Mouse (Mus musculus) kidney, adult 2 months (tissue): Measurements from ENCODE around the gene Rpl36al. TPM values are rescaled to one million over a fixed set of nuclear protein-coding genes. Genes with fewer than 3 reads are reported as not detected.

Experiments
- DNase-seq: peaks from one replicate; pipeline ENCODE4 v3.0.0; 2021
- H3K27ac ChIP-seq: fragments of 200-500 bp; 2 replicates; pipeline ENCODE4 v1.5.1; 2012; ENCODE audit warnings: low read depth, low read length, control low read depth, inconsistent platforms; ENCODE audit not compliant: insufficient read depth
- H3K27me3 ChIP-seq: fragments of 200-500 bp; replicated peaks from 2 replicates; pipeline ENCODE4 v1.6.1; 2012; ENCODE audit warnings: mild to moderate bottlenecking, moderate library complexity, low read length, inconsistent platforms; ENCODE audit not compliant: control insufficient read depth, insufficient read depth
- H3K36me3 ChIP-seq: fragments of 200-500 bp; 2 replicates; pipeline ENCODE4 v1.6.1; 2012; ENCODE audit warnings: mild to moderate bottlenecking, moderate library complexity, low read length, inconsistent platforms; ENCODE audit not compliant: control insufficient read depth, insufficient read depth
- H3K4me1 ChIP-seq: fragments of 200-500 bp; 2 replicates; pipeline ENCODE4 v1.6.1; 2011; ENCODE audit warnings: low read length; ENCODE audit not compliant: control insufficient read depth, insufficient read depth
- H3K4me3 ChIP-seq: fragments of 200-500 bp; 2 replicates; pipeline ENCODE4 v1.5.1; 2011; ENCODE audit warnings: mild to moderate bottlenecking, low read depth, low read length, control low read depth; ENCODE audit not compliant: insufficient read depth
- CTCF ChIP-seq: fragments of 200-500 bp; conservative IDR thresholded peaks from 2 replicates; pipeline ENCODE4 v1.5.1; 2011; ENCODE audit warnings: low read depth, mild to moderate bottlenecking, control low read depth, low read length, moderate library complexity, mixed read lengths; ENCODE audit not compliant: insufficient read depth, insufficient read length
- POLR2A ChIP-seq: fragments of 200-500 bp; IDR thresholded peaks from one replicate; pipeline ENCODE4 v1.6.1; 2011; ENCODE audit warnings: low read depth, low read length, control low read depth
- WGBS: fragments of 180-500 bp; shearing (Covaris S2); methylation state at CpG from one replicate; pipeline ENCODE4 v1.1.7; 2018; 5-methylcytosine and 5-hydroxymethylcytosine counted together
- polyA plus RNA-seq: library from polyadenylated mRNA; depleted of rRNA; stranded (reverse); fragments of >200 nt; gene quantifications from 2 replicates; pipeline ENCODE4 v1.2.3, GENCODE M21; 2012

Rpl36al gene
- polyA plus RNA-seq, 1 experiment, result 190 TPM

DNA sequence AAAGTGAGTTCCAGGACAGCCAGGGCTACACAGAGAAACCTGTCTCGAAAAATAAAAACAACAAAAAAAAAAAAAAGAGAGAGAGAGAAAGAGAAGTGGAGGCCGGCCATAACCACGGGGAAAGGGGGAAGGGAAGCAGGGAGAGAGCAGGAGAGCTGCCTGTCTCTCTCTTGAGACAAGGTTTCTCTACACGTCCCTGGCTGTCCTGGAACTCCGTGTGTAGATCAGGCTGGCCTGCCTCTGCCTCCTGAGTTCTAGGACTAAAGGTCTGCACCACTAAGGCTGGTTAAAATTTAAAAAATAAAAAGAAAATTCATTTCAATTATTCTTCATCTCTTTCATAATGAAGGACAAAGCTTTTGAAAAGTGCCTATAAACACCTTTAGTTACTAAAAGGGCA is 7.5 kb upstream of the Rpl36al start:
- no peaks in the 10 kb centered on the region for H3K27me3 ChIP-seq
- 89% methylated on average over 5 of the region's 5 CpGs for WGBS
- no peak overlapping the region for H3K27ac ChIP-seq
- H3K36me3 ChIP-seq, result no peaks in the 10 kb centered on the region
- H3K4me3 ChIP-seq, result no peak overlapping the region
- no peak for TF ChIP-seq CTCF
- no peak for TF ChIP-seq POLR2A
- peaks cover 5% of the 10 kb centered on the region; the same call in 1 of the 2 replicates for H3K4me1 ChIP-seq
- no peak for DNase-seq

DNA sequence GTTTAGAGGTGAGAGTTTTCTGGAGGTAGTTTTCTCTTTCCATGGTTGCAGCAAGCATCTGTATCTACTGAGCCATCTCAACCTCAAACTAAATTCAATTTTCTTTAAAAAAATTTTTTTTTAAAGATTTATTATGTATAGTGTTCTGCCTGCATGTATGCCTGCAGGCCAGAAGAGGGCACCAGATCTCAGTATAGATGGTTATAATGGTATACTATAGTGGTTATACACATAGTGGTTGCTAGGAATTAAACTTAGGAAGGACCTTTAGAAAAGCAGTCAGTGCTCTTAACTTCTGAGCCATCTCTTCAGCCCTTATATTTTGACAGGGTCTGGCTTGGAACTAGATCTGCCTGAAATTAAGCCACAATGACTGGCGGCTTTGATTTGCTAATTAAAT is 6.6 kb upstream of the Rpl36al start:
- Histone ChIP-seq H3K4me3 (no peak overlapping the region), H3K36me3 (no peaks in the 10 kb centered on the region), H3K27ac (no peak overlapping the region), H3K4me1 (peaks cover 6% of the 10 kb centered on the region; the same call in 1 of the 2 replicates), H3K27me3 (no peaks in the 10 kb centered on the region)
- TF ChIP-seq POLR2A, result no peak
- no peak for TF ChIP-seq CTCF
- WGBS, result 100% methylated on average over 1 of the region's 1 CpGs
- no peak for DNase-seq

GRCm38 (mm10) chr12:69190074-69190473 is 6.2 kb upstream of the Rpl36al start:
- WGBS, result 89% methylated on average over 9 of the region's 9 CpGs
- no peaks in the 10 kb centered on the region for H3K27me3 ChIP-seq
- H3K4me1 ChIP-seq, result peaks cover 9% of the 10 kb centered on the region; the same call in 1 of the 2 replicates
- no peaks in the 10 kb centered on the region for H3K36me3 ChIP-seq
- H3K27ac ChIP-seq, result no peak overlapping the region
- no peak overlapping the region for H3K4me3 ChIP-seq
- no peak for TF ChIP-seq POLR2A
- no peak for TF ChIP-seq CTCF
- DNase-seq, result no peak

DNA sequence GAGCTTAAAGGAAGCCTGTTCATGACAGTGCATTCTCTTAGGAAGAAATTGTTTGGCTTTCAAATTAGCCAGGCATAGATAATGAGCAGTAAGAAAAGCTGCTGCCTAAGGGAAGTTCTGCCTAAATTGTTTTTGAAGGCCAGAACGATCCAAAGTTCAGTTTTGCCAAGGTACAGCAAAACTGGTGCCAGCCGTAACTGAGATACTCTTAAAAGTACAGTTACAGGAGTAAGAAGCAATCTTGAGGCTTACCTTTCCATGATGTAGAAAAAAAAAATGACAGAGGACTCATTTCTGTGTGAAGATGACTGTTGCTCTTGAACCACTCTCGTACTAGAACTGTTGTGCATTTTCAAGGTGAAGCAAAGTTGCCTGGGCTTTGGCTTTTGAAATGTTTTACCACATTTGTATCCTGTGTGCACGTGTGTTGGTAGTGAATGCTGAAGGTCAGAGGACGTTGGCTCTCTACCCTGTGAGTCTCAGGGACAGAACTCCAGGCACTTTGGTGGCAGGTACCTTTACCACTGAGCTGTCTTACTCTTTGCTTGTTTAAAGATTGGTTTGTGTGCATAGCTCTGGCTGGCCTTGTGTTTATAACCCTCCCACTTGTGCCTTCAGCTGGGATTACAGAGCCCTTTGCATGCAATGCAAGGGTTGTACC is 3.1 kb upstream of the Rpl36al start:
- peaks cover 9% of the 10 kb centered on the region; the same call in 1 of the 2 replicates for H3K4me1 ChIP-seq
- H3K36me3 ChIP-seq, result peaks cover 2% of the 10 kb centered on the region; the same call in 1 of the 2 replicates
- no peaks in the 10 kb centered on the region for H3K27me3 ChIP-seq
- 31% methylated on average over 5 of the region's 5 CpGs for WGBS
- peak overlapping the region; percentile 20; the same call in 1 of the 2 replicates for H3K4me3 ChIP-seq
- H3K27ac ChIP-seq, result peak overlapping the region; percentile 70
- peak; percentile 85 for DNase-seq
- TF ChIP-seq CTCF, result no peak
- no peak for TF ChIP-seq POLR2A

DNA sequence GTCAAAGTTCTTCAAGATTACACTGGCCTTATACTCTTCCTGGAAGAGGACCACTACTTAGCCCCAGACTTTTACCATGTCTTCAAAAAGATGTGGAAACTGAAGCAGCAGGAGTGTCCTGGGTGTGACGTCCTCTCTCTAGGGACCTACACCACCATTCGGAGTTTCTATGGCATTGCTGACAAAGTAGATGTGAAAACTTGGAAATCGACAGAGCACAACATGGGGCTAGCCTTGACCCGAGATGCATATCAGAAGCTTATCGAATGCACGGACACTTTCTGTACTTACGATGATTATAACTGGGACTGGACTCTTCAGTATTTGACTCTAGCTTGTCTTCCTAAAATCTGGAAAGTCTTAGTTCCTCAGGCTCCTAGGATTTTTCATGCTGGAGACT is 1.5 kb upstream of the Rpl36al start:
- Histone ChIP-seq H3K36me3 (peaks cover 2% of the 10 kb centered on the region; the same call in 1 of the 2 replicates), H3K4me3 (peak overlapping the region; percentile 99), H3K27me3 (no peaks in the 10 kb centered on the region), H3K4me1 (peaks cover 9% of the 10 kb centered on the region; the same call in 1 of the 2 replicates), H3K27ac (0 out of 2 replicates have a peak overlapping the region, but pooled peaks have one; percentile 91)
- WGBS, result 47% methylated on average over 7 of the region's 7 CpGs
- DNase-seq, result peak; percentile 16
- TF ChIP-seq POLR2A, result no peak
- no peak for TF ChIP-seq CTCF

DNA sequence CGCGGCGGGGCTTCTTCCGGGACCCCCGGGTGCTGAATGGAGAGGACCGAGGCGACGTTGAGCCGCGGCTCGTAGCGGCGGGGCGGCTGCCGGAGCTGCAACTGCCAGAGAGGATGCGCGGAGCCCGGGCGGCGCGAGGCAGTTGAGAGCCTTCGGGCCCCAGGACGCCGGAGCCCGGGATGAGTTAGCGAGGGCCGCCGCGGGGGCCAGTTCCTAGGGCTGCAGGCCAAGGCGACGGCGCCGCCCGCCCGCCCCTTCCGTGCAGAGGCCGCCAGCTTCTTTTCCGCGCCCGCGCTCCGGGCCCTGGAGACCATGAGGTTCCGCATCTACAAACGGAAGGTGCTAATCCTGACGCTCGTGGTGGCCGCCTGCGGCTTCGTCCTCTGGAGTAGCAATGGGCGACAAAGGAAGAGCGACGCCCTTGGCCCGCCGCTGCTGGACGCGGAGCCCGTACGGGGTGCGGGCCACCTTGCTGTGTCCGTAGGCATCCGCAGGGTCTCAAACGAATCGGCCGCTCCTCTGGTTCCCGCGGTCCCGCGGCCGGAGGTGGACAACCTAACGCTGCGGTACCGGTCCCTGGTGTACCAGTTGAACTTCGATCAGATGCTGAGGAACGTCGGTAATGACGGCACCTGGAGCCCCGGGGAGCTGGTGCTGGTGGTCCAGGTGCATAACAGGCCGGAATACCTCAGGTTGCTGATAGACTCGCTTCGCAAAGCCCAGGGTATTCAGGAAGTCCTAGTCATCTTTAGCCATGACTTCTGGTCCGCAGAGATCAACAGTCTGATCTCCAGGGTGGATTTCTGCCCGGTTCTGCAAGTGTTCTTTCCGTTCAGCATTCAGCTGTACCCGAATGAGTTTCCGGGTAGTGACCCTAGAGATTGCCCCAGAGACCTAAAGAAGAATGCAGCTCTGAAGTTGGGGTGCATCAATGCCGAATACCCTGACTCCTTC is 736 bp upstream of the Rpl36al start:
- whole genome bisulfite sequencing, result under 1% methylated on average over 80 of the region's 86 CpGs
- Histone ChIP-seq H3K27me3 (no peaks in the 10 kb centered on the region), H3K4me1 (peaks cover 9% of the 10 kb centered on the region; the same call in 1 of the 2 replicates), H3K4me3 (peak overlapping the region; percentile 99), H3K36me3 (peaks cover 2% of the 10 kb centered on the region; the same call in 1 of the 2 replicates), H3K27ac (peak overlapping the region; percentile 91)
- DNase-seq, result peak; percentile 68
- TF ChIP-seq POLR2A (no peak), CTCF (no peak)
